Mouse (Mus musculus): ENCODE results near the gene Mup2. TPM values are rescaled to one million over a fixed set of nuclear protein-coding genes. Genes with fewer than 3 reads are reported as not detected.
"Not testable (repeated sequence)": the region's sequence is repeated elsewhere in the genome, so short reads cannot be mapped to it uniquely, and the experiment has no call there.

The Mup2 gene
- polyA plus RNA-seq (2012; rRNA removed), result not detected in 2 replicates

DNA sequence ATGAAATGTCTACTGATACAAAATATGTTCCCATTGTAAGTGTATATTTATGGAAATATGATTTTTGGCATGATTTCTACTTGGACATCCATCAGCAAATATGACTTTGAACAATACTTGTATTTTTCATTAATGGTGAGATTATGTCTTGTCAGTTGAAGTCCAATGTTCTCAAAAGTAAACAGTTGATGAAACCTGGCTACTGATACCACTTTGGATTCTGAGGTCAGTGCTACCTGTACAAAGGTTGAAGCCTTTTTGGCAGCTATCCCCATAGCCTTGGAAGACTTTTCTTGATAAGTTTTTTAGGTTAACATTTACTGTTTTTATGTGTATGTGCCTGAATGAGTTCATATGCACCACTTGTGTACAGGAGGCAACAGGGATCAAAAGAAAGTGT, at the start of gene Mup2:
TSS of gene Mup2 (minus strand) at position 101 of the 400 bp plus-strand sequence.
- not testable (repeated sequence) for H3K4me1 ChIP-seq (ENCODE audit: control insufficient read depth, insufficient read depth, insufficient read length, low read length); H3K27ac ChIP-seq (ENCODE audit: insufficient read depth, low read depth, low read length); H3K27me3 ChIP-seq (ENCODE audit: control insufficient read depth, insufficient read depth, low read length); H3K36me3 ChIP-seq (ENCODE audit: control insufficient read depth, insufficient read depth, low read length); H3K4me3 ChIP-seq (ENCODE audit: low read depth, low read length)

Other genes with a start within 250 kb of the Mup2 start
- gene Slc46a2, start 239.2 kb downstream of the Mup2 start, polyA plus RNA-seq (2012; rRNA removed), result not detected in 2 replicates
- gene Mup4, start 193.6 kb downstream of the Mup2 start, polyA plus RNA-seq (2012; rRNA removed), result not detected in 2 replicates
- not detected in 2 replicates for gene Mup6, start 190.0 kb downstream of the Mup2 start, polyA plus RNA-seq (2012; rRNA removed)
- gene Mup7, start 83.8 kb downstream of the Mup2 start, polyA plus RNA-seq (2012; rRNA removed), result not detected in 2 replicates
- gene Mup8, start 68.3 kb upstream of the Mup2 start, polyA plus RNA-seq (2012; rRNA removed), result not detected in 2 replicates